Mouse (Mus musculus) forebrain, embryonic 13.5 days (tissue): ENCODE measurements around the gene Crisp3. TPM values are rescaled to one million over a fixed set of nuclear protein-coding genes. Genes with fewer than 3 reads are reported as not detected.
A peak's percentile ranks its signal among the peaks of the same experiment; 100 is the strongest.
"Not testable (repeated sequence)": the region's sequence is repeated elsewhere in the genome, so short reads cannot be mapped to it uniquely, and the experiment has no call there.

Experiments used
- ATAC-seq: fragments of 200-750 bp; cut with Nextera tagmentation; 2 replicates; pipeline ENCODE4 v1.8.0; 2017
- H3K27ac ChIP-seq: fragments of 300-500 bp; sonication (generic); 2 replicates; pipeline ENCODE4 v1.5.1; 2015; ENCODE audit warnings: inconsistent platforms, mild to moderate bottlenecking, moderate library complexity
- H3K27me3 ChIP-seq: fragments of 300-500 bp; sonication (generic); 2 replicates; pipeline ENCODE4 v1.6.1; 2015; ENCODE audit warnings: mild to moderate bottlenecking, inconsistent platforms
- H3K36me3 ChIP-seq: fragments of 300-500 bp; sonication (generic); 2 replicates; pipeline ENCODE4 v1.6.1; 2015; ENCODE audit warnings: mild to moderate bottlenecking, inconsistent platforms; ENCODE audit not compliant: poor library complexity, severe bottlenecking
- H3K4me1 ChIP-seq: fragments of 300-500 bp; sonication (generic); 2 replicates; pipeline ENCODE4 v1.6.1; 2015; ENCODE audit warnings: inconsistent platforms
- H3K4me2 ChIP-seq: fragments of 300-500 bp; sonication (generic); 2 replicates; pipeline ENCODE4 v1.6.1; 2015; ENCODE audit warnings: inconsistent platforms, mild to moderate bottlenecking, moderate library complexity
- H3K4me3 ChIP-seq: fragments of 300-500 bp; sonication (generic); 2 replicates; pipeline ENCODE4 v1.5.1; 2015; ENCODE audit warnings: mild to moderate bottlenecking, inconsistent platforms
- H3K9ac ChIP-seq: fragments of 300-500 bp; sonication (generic); 2 replicates; pipeline ENCODE4 v1.6.1; 2015; ENCODE audit warnings: mild to moderate bottlenecking, inconsistent platforms
- H3K9me3 ChIP-seq: fragments of 300-500 bp; sonication (generic); replicated peaks from 2 replicates; pipeline ENCODE4 v1.6.1; 2016; ENCODE audit warnings: inconsistent platforms
- WGBS: fragments of 180-500 bp; shearing (Covaris S2); methylation state at CpG from one replicate; pipeline ENCODE4 v1.1.7; 2015; 5-methylcytosine and 5-hydroxymethylcytosine counted together
- polyA plus RNA-seq: library from polyadenylated mRNA; unstranded; fragments of >200 nt; fragmentation: Nextera tagmentation; extraction: Ambion mirVana; gene quantifications from 2 replicates; pipeline ENCODE4 v1.2.1, GENCODE M21; 2015

Crisp3 gene
- not detected in 2 replicates for polyA plus RNA-seq

DNA sequence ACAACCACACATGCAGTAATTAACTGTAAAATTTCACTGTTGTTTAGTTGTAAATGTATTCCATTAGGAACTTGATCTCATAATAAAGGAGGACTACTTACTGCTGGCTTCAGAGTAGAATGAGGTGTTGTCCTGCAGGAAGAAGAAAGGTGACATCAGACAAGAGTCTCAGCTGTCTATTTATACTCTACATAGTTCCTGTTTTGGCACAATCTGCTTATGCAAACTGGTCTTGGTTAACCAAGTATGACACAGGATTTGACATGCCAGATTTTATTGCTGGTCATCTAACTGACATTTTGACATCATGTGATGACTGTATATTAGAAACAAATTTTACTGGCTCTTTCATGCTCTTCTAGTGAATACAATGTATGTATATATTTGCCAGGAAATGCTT is at the start of gene Crisp3:
Gene Crisp3 (minus strand): TSS at position 154 of the 400 bp plus-strand sequence.
- no peak for ATAC-seq
- H3K4me1 ChIP-seq: no peaks in the 10 kb centered on the region

GRCm38 (mm10) chr17:40285435-40285834 is 43.3 kb upstream of the Crisp3 start:
- H3K9me3 ChIP-seq: no peaks in the 10 kb centered on the region
- no peak for ATAC-seq
- H3K27ac ChIP-seq: no peak overlapping the region
- H3K27me3 ChIP-seq: no peaks in the 10 kb centered on the region
- no peaks in the 10 kb centered on the region for H3K36me3 ChIP-seq
- no peak overlapping the region for H3K4me3 ChIP-seq
- no peak overlapping the region for H3K9ac ChIP-seq
- no peaks in the 10 kb centered on the region for H3K4me1 ChIP-seq
- WGBS: 78% methylated on average over 2 of the region's 2 CpGs
- no peak overlapping the region for H3K4me2 ChIP-seq

More for the DNA sequence above, at the start of gene Crisp3:
- H3K9me3 ChIP-seq: no peaks in the 10 kb centered on the region
- no peak within 1 kb of the TSS for H3K4me2 ChIP-seq
- no peaks in the 10 kb centered on the region for H3K36me3 ChIP-seq
- no peak within 1 kb of the TSS for H3K27ac ChIP-seq
- H3K27me3 ChIP-seq: no peaks in the 10 kb centered on the region
- no peak within 1 kb of the TSS for H3K4me3 ChIP-seq
- no peak within 1 kb of the TSS for H3K9ac ChIP-seq

- no peaks in the 10 kb centered on the region for H3K27me3 ChIP-seq
- ATAC-seq: peak; percentile 59; the same call in 1 of the 2 replicates
- WGBS: 39% methylated on average over 1 of the region's 1 CpGs
- H3K4me3 ChIP-seq: no peak overlapping the region
- no peaks in the 10 kb centered on the region for H3K9me3 ChIP-seq
- H3K36me3 ChIP-seq: no peaks in the 10 kb centered on the region
- H3K4me1 ChIP-seq: no peaks in the 10 kb centered on the region
- H3K9ac ChIP-seq: no peak overlapping the region
- H3K4me2 ChIP-seq: no peak overlapping the region
- no peak overlapping the region for H3K27ac ChIP-seq
Observed at GRCm38 (mm10) chr17:40275519-40275918, 33.4 kb upstream of the Crisp3 start.

DNA sequence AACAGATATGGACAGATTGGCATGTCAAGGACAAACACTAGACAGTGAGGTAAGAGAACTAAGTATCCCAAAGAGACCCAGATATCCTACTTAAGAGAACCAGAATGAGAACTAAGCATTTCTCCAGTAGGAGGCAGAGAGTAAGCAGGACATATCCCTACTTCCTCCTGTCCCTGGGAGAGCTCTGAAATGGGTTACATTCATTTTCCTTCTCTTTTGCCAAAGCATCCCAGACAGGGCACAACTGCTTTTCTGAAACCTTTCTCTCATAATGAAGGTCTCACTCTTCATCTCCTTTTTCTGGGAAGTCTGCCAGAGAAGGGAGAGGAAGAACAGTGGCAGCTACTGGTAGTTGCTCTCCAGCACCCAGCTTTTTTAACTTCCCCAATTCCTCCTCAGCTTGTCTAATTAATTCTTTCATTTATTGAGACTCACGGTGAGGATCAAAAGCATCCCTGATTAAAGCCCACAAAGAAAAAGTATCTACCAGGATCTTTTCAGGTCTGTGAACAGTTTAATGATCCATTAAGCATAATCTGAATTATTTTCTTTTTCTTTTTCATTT is 32.9 kb upstream of the Crisp3 start:
- Histone ChIP-seq H3K36me3 (no peaks in the 10 kb centered on the region), H3K27ac (no peak overlapping the region), H3K9ac (no peak overlapping the region), H3K4me3 (no peak overlapping the region), H3K4me2 (no peak overlapping the region), H3K4me1 (no peaks in the 10 kb centered on the region), H3K9me3 (no peaks in the 10 kb centered on the region), H3K27me3 (no peaks in the 10 kb centered on the region)
- ATAC-seq: peak; percentile 70; the same call in 1 of the 2 replicates
- WGBS: 5% methylated on average over 1 of the region's 1 CpGs

DNA sequence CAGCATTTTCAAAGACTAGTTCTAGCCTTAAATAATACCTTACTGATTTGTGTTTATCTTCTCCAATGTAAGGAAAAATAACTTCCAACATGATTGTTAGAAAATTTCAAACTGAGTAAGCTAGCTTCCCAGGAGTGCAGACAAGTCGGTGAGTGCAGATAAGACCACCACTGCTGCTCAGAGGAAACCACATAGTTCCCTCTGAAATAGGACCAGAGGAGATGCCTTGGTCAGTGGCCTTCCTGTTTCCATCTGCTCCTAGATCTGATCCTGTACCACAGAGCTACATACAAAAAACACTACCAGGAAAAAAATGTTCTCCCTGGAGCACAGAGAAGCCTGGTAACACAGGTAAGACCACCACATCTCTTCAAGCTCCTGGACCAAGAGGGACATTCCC is 10.4 kb upstream of the Crisp3 start:
- ATAC-seq: no peak
- no peaks in the 10 kb centered on the region for H3K27me3 ChIP-seq
- WGBS: 80% methylated on average over 1 of the region's 1 CpGs
- no peak overlapping the region for H3K27ac ChIP-seq
- no peak overlapping the region for H3K4me3 ChIP-seq
- H3K4me1 ChIP-seq: no peaks in the 10 kb centered on the region
- no peak overlapping the region for H3K4me2 ChIP-seq
- no peaks in the 10 kb centered on the region for H3K9me3 ChIP-seq
- H3K9ac ChIP-seq: no peak overlapping the region
- no peaks in the 10 kb centered on the region for H3K36me3 ChIP-seq

- no peak for ATAC-seq
- Histone ChIP-seq H3K4me1 (no peaks in the 10 kb centered on the region), H3K4me3 (no peak within 1 kb of the TSS), H3K9ac (no peak within 1 kb of the TSS), H3K36me3 (no peaks in the 10 kb centered on the region), H3K4me2 (no peak within 1 kb of the TSS), H3K27me3 (no peaks in the 10 kb centered on the region), H3K27ac (no peak within 1 kb of the TSS), H3K9me3 (no peaks in the 10 kb centered on the region)
- 72% methylated on average over 4 of the region's 4 CpGs for WGBS
Observed at GRCm38 (mm10) chr17:40208540-40208939, 33.5 kb downstream of the Crisp3 start, which contains the start of gene Pgk2. Pgk2 (minus strand) TSS chr17:40208640.

DNA sequence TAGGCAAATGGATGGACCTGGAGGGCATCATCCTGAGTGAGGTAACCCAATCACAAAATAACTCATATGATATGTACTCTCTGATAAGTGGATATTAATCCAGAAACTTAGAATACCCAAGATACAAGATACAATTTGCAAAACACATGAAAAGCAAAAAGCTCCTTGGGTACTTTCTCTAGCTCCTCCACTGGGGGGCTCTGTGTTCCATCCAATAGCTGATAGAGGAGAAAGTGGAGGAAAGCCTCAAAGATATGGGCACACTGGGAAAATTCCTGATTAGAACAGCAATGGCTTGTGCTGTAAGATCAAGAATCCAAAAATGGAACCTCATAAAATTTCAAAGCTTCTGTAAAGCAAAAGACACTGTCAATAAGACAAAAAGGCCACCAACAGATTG is 40.3 kb downstream of the Crisp3 start:
- H3K9ac ChIP-seq, H3K27me3 ChIP-seq, H3K27ac ChIP-seq, H3K9me3 ChIP-seq, H3K4me3 ChIP-seq, H3K4me1 ChIP-seq, H3K4me2 ChIP-seq, H3K36me3 ChIP-seq, ATAC-seq: not testable (repeated sequence)

DNA sequence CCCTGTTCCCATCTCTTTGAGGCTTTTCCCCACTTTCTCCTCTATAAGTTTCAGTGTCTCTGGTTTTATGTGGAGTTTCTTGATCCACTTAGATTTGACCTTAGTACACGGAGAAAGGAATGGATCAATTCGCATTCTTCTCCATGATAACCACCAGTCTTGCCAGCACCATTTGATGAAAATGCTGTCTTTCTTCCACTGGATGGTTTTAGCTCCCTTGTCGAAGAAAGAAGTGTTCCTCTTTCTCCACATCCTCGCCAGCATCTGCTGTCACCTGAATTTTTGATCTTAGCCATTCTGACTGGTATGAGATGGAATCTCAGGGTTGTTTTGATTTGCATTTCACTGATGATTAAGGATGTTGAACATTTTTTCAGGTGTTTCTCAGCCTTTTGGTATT is 51.9 kb downstream of the Crisp3 start:
- ATAC-seq, H3K27ac ChIP-seq, H3K9ac ChIP-seq, H3K4me2 ChIP-seq, H3K27me3 ChIP-seq, H3K36me3 ChIP-seq, H3K4me1 ChIP-seq, H3K4me3 ChIP-seq, H3K9me3 ChIP-seq: not testable (repeated sequence)
- 84% methylated on average over 4 of the region's 4 CpGs for WGBS

Other genes starting within 250 kb of the Crisp3 start
- not detected in 2 replicates for gene AC192777.2, start 146.8 kb downstream of the Crisp3 start, polyA plus RNA-seq
- not detected in 2 replicates for gene Pgk2, start 33.6 kb downstream of the Crisp3 start, polyA plus RNA-seq
- not detected in 2 replicates for gene Crisp1, start 76.9 kb upstream of the Crisp3 start, polyA plus RNA-seq